Mouse (Mus musculus) heart, adult 2 months (tissue): ENCODE data around the gene Spata13. TPM values are rescaled to one million over a fixed set of nuclear protein-coding genes. Genes with fewer than 3 reads are reported as not detected.

Experiments
- DNase-seq, 2 experiments: peaks; one replicate each; pipeline ENCODE4 v3.0.0; 2021
- H3K27ac ChIP-seq: fragments of 200-600 bp; 2 replicates; pipeline ENCODE4 v1.8.1; 2022
- H3K27me3 ChIP-seq: fragments of 200-500 bp; 2 replicates; pipeline ENCODE4 v1.6.1; 2012; ENCODE audit warnings: mild to moderate bottlenecking, low read length, inconsistent platforms, mixed read lengths; ENCODE audit not compliant: control insufficient read depth, insufficient read depth
- H3K36me3 ChIP-seq: fragments of 200-500 bp; 2 replicates; pipeline ENCODE4 v1.6.1; 2012; ENCODE audit warnings: low read length, inconsistent platforms; ENCODE audit not compliant: control insufficient read depth, insufficient read depth
- H3K4me1 ChIP-seq: fragments of 200-500 bp; 2 replicates; pipeline ENCODE4 v1.6.1; 2011; ENCODE audit warnings: low read length; ENCODE audit not compliant: control insufficient read depth, insufficient read depth
- H3K4me3 ChIP-seq: fragments of 200-600 bp; 2 replicates; pipeline ENCODE4 v1.8.1; 2022
- H3K79me2 ChIP-seq: fragments of 200-500 bp; replicated peaks from 2 replicates; pipeline ENCODE4 v1.6.1; 2012; ENCODE audit warnings: mild to moderate bottlenecking, inconsistent platforms, low read length, moderate library complexity, mixed read lengths; ENCODE audit not compliant: control insufficient read depth, insufficient read depth
- H3K9ac ChIP-seq: fragments of 200-500 bp; 2 replicates; pipeline ENCODE4 v1.6.1; 2012; ENCODE audit warnings: low read depth, mild to moderate bottlenecking, control low read depth, inconsistent platforms, low read length, mixed read lengths
- CTCF ChIP-seq: fragments of 200-600 bp; IDR thresholded peaks from 2 replicates; pipeline ENCODE4 v1.8.1; 2022; ENCODE audit warnings: antibody characterized with exemption, mild to moderate bottlenecking, moderate library complexity
- EP300 ChIP-seq: fragments of 200-500 bp; IDR thresholded peaks from 2 replicates; pipeline ENCODE4 v1.6.1; 2011; ENCODE audit warnings: low read depth, low read length, control low read depth; ENCODE audit not compliant: insufficient read depth
- POLR2A ChIP-seq: fragments of 200-500 bp; IDR thresholded peaks from 2 replicates; pipeline ENCODE4 v1.6.1; 2011; ENCODE audit warnings: mild to moderate bottlenecking, low read depth, low read length, control low read depth; ENCODE audit not compliant: insufficient read depth
- WGBS: fragments of 180-500 bp; shearing (Covaris S2); methylation state at CpG from one replicate; pipeline ENCODE4 v1.1.7; 2018; 5-methylcytosine and 5-hydroxymethylcytosine counted together
- intact Hi-C: fragments of 180-260 bp; cut with DNase I; formaldehyde crosslinking; loops from one replicate; pipeline ENCODE4 v1.15.1; 2025
- polyA plus RNA-seq: library from polyadenylated mRNA; depleted of rRNA; stranded (reverse); fragments of >200 nt; gene quantifications from 2 replicates; pipeline ENCODE4 v1.2.3, GENCODE M21; 2012
- total RNA-seq, 2 experiments: library from RNA; stranded (reverse); gene quantifications; 2 replicates each; pipeline ENCODE4 v1.2.3; 2021

The Spata13 gene
- total and polyA plus RNA-seq, 3 experiments, result 9.5 to 14.7 (median 13.1) TPM

DNA sequence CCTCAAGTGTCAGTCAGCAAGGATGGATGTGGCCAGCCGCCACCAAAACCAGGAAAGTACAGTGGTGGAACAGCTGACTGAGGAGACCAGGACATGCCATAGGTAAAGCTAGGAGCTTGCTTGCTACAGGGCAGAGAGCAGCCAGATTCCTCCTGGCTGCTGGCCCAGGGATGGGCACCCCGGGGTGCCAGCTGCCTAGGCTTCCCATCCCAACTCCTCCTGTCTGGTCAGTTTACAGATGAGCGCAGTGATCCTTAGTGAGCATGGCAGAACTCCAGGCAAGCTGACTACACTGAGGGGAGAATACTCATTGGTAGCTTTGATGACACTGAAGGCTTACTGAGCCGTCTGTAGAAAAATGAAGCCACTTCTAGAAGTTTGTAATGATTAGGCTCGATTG, 101.4 kb downstream of the Spata13 start:
- peaks cover 2% of the 10 kb centered on the region; the same call in 1 of the 2 replicates for H3K79me2 ChIP-seq
- intact Hi-C loops, result no loop called here
- H3K9ac ChIP-seq, result no peak overlapping the region; the same call in 1 of the 2 replicates
- H3K4me1 ChIP-seq, result peaks cover 41% of the 10 kb centered on the region
- WGBS, result 39% methylated on average over 5 of the region's 5 CpGs
- H3K27me3 ChIP-seq, result no peaks in the 10 kb centered on the region
- H3K27ac ChIP-seq, result peak overlapping the region; percentile 91
- peaks cover 4% of the 10 kb centered on the region for H3K36me3 ChIP-seq
- no peak overlapping the region for H3K4me3 ChIP-seq
- no peak for DNase-seq
- TF ChIP-seq POLR2A, result no peak
- TF ChIP-seq CTCF, result no peak
- TF ChIP-seq EP300, result no peak

DNA sequence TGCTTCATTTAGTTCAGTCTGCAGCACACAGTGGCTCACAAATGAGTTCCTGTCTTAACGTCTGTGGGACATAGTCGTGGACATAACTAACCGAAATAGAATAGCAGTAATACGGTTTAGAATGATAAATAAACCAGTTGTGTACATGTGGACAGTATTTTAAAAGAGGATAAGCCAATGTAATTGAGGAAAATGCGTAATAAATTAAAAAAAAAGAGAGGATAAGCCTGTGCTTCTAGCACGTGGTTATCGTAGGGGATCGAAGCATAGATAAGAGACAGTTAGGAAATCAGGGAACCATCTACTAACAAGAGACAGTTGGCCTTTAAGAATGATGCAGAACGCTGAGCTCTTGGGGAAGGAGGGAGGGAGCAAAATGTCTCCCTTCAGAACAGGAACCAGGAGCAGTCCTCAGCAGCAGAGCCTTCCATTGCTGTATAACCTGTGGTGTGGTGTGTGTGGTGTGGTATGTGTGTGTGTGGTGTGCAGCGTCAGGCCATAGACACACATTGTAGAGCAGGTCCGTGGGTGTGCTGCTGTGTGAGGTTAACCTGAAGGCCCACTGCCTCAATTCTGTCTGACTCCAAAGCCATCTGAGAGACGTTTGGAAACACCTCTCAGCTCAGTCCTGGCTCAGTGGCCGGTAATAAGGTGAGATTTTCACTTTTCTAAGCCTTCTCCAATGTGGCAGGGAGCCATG, 102.2 kb downstream of the Spata13 start:
- Histone ChIP-seq H3K36me3 (peaks cover 11% of the 10 kb centered on the region), H3K4me1 (peaks cover 48% of the 10 kb centered on the region), H3K27me3 (no peaks in the 10 kb centered on the region), H3K79me2 (peaks cover 2% of the 10 kb centered on the region; the same call in 1 of the 2 replicates), H3K9ac (peak overlapping the region; percentile 5; the same call in 1 of the 2 replicates), H3K27ac (peak overlapping the region; percentile 91), H3K4me3 (no peak overlapping the region; the same call in 1 of the 2 replicates)
- peak in 1 of 2 experiments; percentile 40 for DNase-seq
- TF ChIP-seq CTCF (no peak), EP300 (no peak), POLR2A (no peak)
- intact Hi-C loops, result loop anchor here (2.0 kb wide), 1 partner anchor 35 kb away; no protein-coding TSS in a partner anchor
- WGBS, result 28% methylated on average over 13 of the region's 13 CpGs

DNA sequence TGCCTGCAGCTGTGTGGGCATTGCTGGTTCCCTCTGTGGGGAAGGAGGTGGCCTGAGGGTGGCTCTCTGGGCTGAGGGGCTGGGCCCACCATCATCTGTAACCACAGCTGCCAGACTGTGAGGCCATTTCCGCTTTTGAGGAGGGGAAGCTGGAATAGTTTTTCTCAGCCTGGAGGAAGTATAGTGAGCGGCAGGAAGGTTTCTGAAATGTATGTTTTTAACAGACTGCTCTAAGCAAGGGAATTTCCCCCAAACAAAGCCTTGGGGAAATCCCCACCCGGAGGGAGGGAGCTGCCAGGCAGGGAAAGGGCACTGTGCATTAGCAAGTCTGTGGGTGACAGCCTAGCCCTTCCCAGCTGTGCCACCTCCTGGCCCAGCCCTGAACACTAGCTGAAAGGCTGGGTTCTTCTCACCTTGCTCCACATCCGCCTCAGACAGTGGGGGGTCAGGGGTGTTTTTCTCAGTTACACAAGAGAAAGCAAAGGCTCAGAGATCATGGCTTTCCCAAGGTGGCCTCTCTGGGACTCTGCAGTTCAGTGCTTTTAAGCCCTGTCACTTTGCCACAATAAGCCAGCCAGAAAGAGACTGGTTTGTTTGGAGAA, 102.9 kb downstream of the Spata13 start:
- Histone ChIP-seq H3K27ac (peak overlapping the region; percentile 91), H3K27me3 (no peaks in the 10 kb centered on the region), H3K4me1 (peaks cover 52% of the 10 kb centered on the region), H3K9ac (peak overlapping the region; percentile 5), H3K36me3 (peaks cover 11% of the 10 kb centered on the region), H3K79me2 (peaks cover 2% of the 10 kb centered on the region; the same call in 1 of the 2 replicates), H3K4me3 (peak overlapping the region; percentile 28)
- peak; percentile 69 to 80 for DNase-seq
- TF ChIP-seq CTCF (peak; percentile 33; the same call in 1 of the 2 replicates), POLR2A (no peak), EP300 (no peak)
- 3% methylated on average over 4 of the region's 4 CpGs for WGBS
- intact Hi-C loops, result loop anchor here (2.0 kb wide), 1 partner anchor 34 kb away; no protein-coding TSS in a partner anchor

DNA sequence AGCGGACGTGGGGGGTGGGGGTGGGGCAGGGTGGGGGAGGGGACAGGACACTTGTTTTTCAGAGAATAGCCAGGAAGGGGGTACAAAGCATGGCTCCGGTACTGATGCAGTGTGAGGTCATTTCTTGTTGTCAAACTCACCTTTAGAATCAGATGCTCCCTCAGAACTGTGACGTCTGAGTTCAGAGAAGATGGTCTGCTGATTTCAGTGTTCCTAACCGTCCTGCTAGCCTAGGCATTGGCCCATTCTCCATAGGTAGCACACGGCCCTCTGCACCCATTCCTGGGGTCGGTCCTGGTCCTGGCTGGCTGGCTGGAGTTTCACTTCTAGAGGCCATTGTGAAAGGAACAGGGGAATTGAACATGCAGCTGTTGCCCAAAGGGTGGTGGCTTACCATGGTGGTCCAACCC, 103.4 kb downstream of the Spata13 start:
- Histone ChIP-seq H3K4me1 (peaks cover 53% of the 10 kb centered on the region), H3K36me3 (peaks cover 11% of the 10 kb centered on the region), H3K4me3 (no peak overlapping the region), H3K27me3 (no peaks in the 10 kb centered on the region), H3K27ac (peak overlapping the region; percentile 91), H3K9ac (no peak overlapping the region), H3K79me2 (peaks cover 2% of the 10 kb centered on the region; the same call in 1 of the 2 replicates)
- TF ChIP-seq POLR2A (no peak), EP300 (no peak)
- 19% methylated on average over 7 of the region's 7 CpGs for WGBS
- intact Hi-C loops, result loop anchor here (2.0 kb wide), 1 partner anchor 34 kb away; no protein-coding TSS in a partner anchor
- DNase-seq, result no peak

DNA sequence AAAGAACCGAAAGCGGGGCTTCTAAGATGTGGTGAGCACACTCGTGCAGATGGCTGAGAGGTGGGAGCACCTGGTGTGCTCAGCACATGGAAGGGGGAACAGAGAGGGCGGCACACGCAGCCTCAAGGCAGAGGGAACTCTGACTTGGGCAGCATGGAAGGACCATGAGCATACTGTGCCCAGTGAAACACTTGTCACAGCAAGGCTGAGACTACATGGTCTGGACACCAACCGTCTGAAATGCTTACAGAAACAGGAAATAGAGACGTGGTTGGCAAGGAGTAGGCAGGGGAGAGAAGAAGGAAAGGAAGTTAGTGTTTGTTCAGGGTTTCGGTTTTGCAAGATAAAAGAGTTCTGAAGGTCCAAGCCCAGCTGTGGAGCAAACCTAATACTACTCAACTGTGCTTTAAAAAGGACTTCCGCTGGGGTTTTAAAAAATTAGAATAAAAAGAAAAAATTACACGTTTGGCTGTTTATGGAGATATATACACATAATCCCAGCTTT, 104.7 kb downstream of the Spata13 start:
- DNase-seq, result no peak
- 40% methylated on average over 10 of the region's 10 CpGs for WGBS
- Histone ChIP-seq H3K9ac (peak overlapping the region; percentile 47), H3K36me3 (peaks cover 9% of the 10 kb centered on the region), H3K27me3 (no peaks in the 10 kb centered on the region), H3K27ac (peak overlapping the region; percentile 55), H3K4me1 (peaks cover 57% of the 10 kb centered on the region), H3K4me3 (no peak overlapping the region), H3K79me2 (peaks cover 2% of the 10 kb centered on the region; the same call in 1 of the 2 replicates)
- no peak for TF ChIP-seq CTCF
- intact Hi-C loops, result no loop called here

DNA sequence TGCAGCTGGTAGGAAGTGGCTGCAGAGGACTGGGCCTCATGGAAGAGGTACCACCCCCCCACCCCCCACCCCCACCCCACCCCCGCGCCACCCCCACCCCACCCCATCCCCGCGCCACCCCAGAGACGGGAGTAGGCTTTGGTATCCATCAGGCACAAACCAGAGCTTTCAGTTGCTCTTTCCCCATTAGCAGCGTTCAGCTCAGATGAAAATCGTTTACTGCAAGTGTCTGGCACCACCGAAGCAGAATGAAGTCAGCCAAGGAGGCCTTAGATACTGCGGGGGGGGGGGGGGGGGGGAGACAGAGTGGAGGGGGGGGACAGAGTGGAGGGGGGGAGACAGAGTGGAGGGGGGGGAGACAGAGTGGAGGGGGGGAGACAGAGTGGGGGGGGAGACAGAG, 105.4 kb downstream of the Spata13 start:
- DNase-seq, result no peak
- no peaks in the 10 kb centered on the region for H3K27me3 ChIP-seq
- peaks cover 9% of the 10 kb centered on the region for H3K36me3 ChIP-seq
- 5% methylated on average over 7 of the region's 9 CpGs for WGBS
- no peak overlapping the region for H3K9ac ChIP-seq
- peaks cover 52% of the 10 kb centered on the region for H3K4me1 ChIP-seq
- no peak overlapping the region for H3K4me3 ChIP-seq
- intact Hi-C loops, result no loop called here
- no peak overlapping the region; the same call in 1 of the 2 replicates for H3K27ac ChIP-seq
- TF ChIP-seq EP300 (no peak), CTCF (no peak), POLR2A (no peak)
- H3K79me2 ChIP-seq, result peaks cover 2% of the 10 kb centered on the region; the same call in 1 of the 2 replicates
